Mouse (Mus musculus): ENCODE data around the gene Gna14.

Gene Gna14

DNA sequence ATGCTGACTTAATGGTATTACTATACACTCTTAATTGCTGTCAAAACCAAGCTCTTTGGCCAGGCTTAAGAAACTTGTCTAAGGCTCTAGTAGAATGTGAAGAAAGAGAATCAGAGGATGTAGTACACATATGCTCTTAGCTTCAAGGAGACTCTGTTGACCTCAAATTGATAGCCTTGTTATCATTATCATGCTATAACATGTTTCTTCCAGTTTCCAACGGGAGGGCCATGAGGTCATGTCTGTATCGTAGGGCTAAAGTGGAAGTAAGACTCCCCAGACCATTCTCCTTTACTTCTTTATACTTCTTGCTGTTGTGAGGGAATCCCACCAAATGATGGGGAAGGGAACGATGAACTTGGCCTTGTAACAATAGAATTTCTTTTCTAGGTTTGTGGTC is 85.0 kb downstream of the Gna14 start:
- no peak for DNase-seq

DNA sequence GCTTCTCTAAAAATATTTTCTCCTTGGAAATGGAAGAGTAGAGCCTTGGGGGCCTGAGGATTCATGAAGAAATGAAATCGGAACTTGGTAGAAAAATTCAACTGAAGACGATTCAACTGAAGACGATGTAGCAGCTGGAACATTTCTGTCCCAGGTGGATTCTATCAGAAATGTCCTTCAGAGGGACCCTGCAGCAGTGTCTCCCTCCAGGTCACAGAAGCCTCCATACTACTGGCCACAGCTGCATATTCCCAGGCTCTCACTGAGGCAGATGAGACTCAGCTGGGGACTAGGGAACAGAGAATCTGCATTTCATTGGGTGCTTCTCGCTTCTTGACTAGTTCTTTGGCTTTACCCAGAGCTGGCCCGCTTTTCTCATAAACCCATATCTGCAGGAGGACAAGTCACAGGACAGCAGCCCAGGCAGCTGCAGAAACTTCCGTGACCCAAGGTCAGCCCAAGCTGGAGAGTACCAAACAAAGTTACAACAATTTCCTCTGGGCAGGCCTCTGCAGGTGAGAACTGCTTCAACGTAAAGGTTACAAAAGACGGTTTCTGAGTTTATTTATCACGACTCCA is 90.8 kb downstream of the Gna14 start:
- no peak for DNase-seq

DNA sequence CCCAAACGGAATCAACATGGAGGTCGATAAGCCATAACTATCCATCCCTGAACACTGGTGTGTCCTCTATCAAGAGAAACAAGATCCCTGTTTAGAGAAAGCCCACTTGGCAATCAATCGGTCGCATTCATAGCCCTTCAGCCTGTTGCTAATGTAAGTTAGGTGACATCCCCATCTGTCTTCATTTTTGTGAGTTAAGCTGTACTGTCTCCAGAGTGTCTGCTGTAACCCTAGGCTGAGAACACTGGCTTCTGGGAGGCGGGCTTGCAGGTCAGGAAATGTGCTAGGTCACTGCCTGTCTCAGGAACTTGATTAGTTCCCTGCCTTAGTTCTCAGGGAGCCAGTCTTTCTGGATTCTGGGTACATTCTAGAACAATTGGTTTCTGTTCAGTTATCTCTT is 91.5 kb downstream of the Gna14 start:
- DNase-seq: no peak

DNA sequence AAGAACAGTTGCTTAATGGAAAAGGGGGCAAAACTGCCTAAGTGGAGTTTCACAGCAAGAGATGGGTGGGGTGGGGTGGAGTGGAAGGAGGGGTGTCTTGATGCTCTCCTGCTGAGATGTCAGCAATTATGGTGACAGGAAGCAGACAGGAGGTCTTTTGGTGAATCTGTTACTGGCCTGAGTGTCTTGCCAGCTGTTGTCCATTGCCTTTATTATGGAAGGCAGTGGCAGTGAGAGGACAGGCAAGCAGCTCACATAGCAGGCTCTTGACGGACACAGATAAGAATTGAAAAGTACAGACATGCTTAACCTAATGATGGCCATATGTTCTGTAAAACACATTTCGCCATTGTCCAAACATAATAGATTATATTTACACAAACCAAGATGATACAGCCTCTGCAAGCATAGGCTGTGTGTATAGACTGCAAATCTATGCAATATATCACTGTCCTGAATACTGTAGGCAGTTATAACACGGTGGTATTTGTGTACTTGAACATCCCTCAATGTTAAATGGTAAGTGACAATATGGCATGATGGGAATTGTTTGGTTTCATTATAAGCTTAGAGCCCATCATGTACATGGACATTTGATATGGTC is 92.8 kb downstream of the Gna14 start:
- no peak for DNase-seq

- peak in 1 of 2 experiments; percentile 20 for DNase-seq
Measured at GRCm38 (mm10) chr19:16529293-16529920, 93.8 kb downstream of the Gna14 start.

GRCm38 (mm10) chr19:16529999-16530398 is 94.4 kb downstream of the Gna14 start:
- no peak for DNase-seq

DNA sequence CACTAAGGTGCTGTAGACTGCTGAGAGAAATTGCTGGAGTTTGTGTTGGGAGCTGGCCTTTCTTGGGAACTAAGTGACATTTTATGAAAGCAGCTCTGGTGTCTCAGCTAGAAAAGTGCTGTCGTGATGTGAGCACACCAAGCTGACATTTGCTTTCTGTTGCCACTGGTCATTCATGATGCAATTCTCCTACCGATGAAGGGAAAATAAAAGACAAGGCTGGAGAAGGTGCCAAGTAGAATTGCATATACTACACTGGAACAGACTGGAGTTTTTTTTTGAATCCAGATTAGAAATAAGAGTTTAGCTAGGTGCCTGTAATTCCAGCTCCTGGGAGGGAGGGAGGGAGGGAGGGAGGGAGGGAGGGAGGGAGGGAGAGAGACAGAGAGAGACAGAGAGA is 98.7 kb downstream of the Gna14 start:
- no peak for DNase-seq

GRCm38 (mm10) chr19:16538416-16538815 is 102.9 kb downstream of the Gna14 start:
- no peak for DNase-seq

GRCm38 (mm10) chr19:16543688-16544087 is 108.1 kb downstream of the Gna14 start:
- no peak for DNase-seq

GRCm38 (mm10) chr19:16556988-16557387 is 121.4 kb downstream of the Gna14 start:
- no peak for DNase-seq

DNA sequence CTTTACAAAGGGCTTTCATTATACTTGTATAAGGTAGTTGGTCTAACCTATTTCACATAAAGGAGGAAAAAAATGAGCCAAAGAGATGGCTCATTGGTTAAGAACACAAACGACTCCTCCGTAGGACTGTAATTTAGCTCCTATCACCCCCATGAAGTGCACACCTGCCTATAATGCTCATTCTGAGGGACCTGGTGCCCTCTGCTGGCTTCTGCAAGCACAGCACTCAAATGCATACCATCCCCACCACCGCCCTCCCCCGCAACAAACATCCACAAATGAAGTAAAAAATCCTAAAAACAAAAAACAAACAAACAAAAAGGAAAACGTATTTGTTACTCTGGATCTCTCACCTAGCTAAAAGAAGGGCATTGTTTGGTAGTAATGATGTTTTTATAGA is 122.4 kb downstream of the Gna14 start:
- DNase-seq: peak in 1 of 2 experiments; percentile 19

DNA sequence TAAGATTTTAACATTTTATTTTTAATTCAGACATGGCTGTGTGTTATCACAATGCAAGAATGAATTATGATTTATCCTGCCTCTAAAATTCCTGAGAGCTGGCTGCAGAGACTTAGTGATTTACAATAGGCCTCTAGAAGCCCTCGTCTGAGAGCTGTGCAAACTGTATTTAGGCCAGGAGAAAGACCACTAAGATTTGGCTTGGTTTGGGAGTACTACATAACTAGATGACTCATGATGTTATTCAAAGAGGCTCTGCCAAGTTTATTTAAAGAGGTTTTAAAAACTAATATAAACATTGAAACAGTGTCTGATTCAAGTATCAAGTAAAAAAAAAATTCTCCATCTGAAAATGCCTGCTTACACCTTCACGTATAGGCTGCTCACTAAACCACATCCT is 123.0 kb downstream of the Gna14 start:
- no peak for DNase-seq

GRCm38 (mm10) chr19:16559243-16559896 is 123.8 kb downstream of the Gna14 start:
- DNase-seq: no peak

DNA sequence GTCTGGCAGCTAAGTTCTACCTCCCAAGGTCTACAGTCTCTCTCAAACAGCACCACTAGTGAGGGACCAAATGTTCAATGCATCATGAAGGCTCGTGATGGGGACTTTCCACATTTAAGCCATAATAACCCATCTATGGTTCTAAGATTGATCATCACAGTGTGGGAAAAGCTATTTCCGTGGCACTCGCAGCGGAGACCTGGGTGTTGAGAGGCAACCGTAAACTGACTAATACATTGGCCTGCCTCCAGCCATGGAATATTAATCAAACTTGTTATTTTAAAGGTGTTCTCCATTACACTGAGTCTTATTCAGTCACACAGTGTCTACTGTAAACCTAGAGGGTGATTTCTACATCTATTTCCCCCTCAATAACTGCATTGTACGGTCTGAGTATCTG is 127.1 kb downstream of the Gna14 start:
- DNase-seq: no peak

GRCm38 (mm10) chr19:16576790-16577189 is 141.2 kb downstream of the Gna14 start:
- no peak for DNase-seq

DNA sequence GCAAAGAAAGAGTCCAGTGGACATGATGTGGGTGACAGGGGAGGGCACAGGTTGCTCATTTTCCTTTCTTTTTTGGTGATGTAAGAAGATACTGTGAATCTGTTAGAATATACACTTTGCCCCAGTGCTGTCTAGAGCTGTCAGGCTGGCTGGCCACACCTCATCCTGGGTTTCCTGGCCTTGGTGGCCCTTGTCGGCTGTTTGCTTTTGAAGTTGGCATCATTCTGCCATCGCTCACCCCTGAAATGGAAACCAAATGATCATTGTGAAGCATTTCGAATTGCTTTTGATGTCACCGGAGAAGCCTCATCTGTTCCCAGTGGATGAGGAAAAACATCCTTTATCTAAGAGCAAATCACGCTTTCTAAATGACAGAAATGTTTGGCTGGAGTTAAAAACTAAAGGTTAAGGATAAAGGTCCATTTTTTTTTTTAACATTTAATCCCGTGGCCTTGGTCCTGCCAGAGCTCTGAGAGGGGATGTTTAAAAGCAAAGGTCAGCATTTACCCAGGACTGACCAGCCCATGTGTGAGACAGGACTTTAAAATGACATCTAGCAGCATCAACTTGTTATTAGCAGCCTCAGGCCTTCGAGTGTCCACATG is 144.2 kb downstream of the Gna14 start:
- DNase-seq: no peak

DNA sequence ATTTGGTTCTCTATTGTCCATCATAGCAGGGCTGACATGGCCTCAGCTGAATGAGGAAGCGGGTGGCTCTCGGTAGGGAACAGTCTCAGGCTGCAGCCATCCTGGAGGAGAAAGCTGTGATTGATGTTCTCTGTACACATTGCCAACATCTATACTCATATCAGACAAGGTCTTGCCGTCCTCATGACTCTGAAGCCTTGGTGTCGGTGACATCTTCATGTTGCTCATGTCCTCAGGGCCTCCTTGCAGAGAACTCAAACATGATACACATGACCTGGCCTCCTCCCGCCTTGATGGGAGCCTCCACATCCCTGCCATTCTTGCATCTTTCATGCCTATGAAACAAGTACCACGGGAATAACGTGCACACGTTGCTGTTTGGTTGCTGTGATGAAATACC is 144.9 kb downstream of the Gna14 start:
- no peak for DNase-seq

DNA sequence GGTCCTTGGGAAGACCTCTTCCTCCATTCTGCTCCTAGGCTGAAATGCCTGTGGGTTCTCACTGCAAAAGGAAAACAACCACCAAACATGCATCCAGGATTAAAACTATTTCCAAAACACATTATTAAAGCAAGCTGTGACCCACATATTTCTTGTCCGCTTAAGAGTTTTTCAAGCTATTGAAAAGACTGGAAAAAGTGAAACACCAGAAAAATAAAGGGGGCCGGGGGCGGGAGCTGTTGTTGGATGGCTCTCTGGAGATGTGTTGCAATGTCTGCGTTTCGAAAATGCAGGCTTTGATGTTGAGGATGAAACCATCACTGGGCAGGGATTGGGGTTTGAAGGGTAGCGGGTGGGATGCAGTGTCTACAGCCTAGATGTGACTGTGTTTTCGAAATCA is 149.0 kb downstream of the Gna14 start:
- DNase-seq: no peak

- no peak for DNase-seq
Measured at GRCm38 (mm10) chr19:16585379-16585778, 149.8 kb downstream of the Gna14 start.

DNA sequence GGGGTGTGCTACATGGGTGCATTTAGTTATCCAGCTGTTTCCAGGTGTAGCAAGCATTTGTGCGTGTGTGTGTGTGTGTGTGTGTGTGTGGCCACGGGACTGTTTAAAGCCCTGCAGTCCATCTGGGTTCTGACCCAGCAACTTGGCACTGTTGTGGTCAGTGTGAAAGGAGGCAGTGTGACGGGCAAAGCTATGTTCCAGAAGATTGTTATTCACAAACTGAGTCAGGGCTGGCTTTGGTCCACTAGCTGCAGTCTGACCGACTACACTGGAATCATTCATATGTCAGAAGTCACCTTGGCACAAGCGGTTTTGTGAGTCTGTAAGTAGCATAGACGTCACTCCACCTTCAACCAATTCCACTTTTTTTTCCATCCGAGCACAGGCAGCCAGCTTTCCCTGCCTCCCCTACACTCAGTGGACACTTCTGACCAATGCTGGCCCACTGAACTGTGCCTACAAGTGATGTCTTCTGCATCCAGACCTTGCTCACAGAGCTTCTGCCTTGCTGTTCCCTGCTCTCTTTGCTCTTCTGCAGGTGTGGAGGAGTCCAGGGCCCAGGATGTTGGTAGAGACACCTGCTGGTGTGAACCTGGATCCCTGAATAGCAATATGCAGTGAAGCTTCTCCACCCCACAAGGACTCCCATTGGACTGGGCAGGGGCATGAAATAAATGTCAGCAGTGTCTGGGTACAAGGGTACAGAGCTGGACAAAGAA is 157.9 kb downstream of the Gna14 start:
- DNase-seq: no peak

GRCm38 (mm10) chr19:16593975-16594317 is 158.4 kb downstream of the Gna14 start:
- DNase-seq: no peak

DNA sequence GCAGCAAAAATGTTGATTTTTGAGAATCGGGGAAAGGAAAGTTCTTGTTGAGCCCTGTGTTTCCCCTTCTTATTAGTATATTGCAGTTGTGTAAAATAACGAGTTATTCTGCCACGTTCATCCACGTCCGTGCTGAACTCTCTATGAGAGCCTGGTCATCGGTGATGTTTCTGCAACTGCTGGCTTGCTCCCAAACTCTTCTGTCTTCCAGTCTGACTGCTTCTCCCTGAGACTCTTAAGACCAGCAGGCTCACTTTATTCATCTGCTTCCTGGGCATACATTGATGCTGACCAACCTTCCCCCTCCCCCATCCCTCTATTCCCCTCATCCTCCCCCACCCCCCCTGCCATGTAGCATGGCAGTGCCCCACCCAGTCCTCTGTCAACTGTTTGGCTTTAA is 161.7 kb downstream of the Gna14 start:
- DNase-seq: no peak

DNA sequence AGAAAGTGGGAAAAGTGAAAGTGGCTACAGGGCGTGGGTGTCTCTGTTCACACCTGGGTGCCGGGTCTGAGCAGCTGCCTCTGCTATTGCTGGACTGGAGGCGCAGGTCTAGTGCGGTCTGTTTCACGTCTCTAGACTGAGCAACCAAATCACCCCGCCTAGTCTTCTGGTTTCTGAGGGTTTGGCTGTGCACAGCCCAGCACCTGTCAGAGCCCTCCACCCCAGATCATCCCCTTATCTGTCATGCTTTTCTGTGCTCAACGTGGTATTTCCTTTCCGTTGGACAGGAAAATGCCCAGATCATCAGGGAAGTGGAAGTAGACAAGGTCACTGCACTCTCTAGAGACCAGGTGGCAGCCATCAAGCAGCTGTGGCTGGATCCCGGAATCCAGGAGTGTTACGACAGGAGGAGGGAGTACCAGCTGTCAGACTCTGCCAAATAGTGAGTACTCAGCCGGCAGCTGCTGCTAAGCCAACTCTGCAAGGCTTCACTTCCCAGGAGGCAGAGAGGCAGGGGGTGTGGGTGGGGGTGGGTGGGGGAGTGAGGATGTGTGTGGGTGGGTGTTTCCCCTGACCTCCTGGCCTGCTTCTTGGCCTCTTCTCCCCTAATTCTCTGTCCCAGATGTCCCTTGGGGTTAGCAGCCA is 163.2 kb downstream of the Gna14 start:
- DNase-seq: no peak
